Mouse (Mus musculus): ENCODE data around the gene AB124611. TPM values are rescaled to one million over a fixed set of nuclear protein-coding genes. Genes with fewer than 3 reads are reported as not detected.

AB124611 gene
- polyA plus RNA-seq, 1 experiment from 2014 or later, result 3.9 TPM

GRCm38 (mm10) chr9:21574012-21574801 lies 48.2 kb downstream of the AB124611 start:
- Histone ChIP-seq H3K4me3 (no peak overlapping the region), H3K4me1 (no peaks in the 10 kb centered on the region), H3K36me3 (peaks cover 86% of the 10 kb centered on the region), H3K9ac (no peak overlapping the region), H3K9me3 (no peaks in the 10 kb centered on the region), H3K27me3 (no peaks in the 10 kb centered on the region), H3K27ac (no peak overlapping the region), H3K4me2 (no peak overlapping the region)
- no peak for ATAC-seq (ENCODE audit: borderline replicate concordance, extremely low read depth, low FRiP score, low TSS enrichment)
- WGBS, result 91% methylated on average over 8 of the region's 8 CpGs

DNA sequence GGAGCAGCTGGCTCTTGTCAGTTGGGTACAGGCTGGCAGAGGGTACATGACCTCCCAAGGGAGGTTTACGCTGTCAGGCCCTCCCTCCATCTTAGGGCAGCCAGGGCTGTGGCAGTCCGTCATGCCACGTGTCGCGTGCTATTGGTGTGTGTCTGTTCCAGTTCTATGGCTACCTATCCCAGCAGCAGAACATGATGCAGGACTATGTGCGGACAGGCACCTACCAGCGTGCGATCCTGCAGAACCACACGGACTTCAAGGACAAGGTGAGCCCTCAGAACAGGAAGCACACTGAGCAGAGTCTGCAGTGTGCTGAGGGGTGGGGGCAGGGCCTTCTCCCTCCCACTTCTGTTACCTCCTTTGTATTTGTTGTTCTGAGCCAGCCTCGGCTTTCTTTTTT lies 49.3 kb downstream of the AB124611 start:
- Histone ChIP-seq H3K4me3 (no peak overlapping the region), H3K4me1 (no peaks in the 10 kb centered on the region), H3K27ac (no peak overlapping the region), H3K4me2 (no peak overlapping the region), H3K36me3 (peaks cover 86% of the 10 kb centered on the region), H3K9me3 (no peaks in the 10 kb centered on the region), H3K9ac (no peak overlapping the region), H3K27me3 (no peaks in the 10 kb centered on the region)
- 92% methylated on average over 10 of the region's 10 CpGs for WGBS
- ATAC-seq (ENCODE audit: borderline replicate concordance, extremely low read depth, low FRiP score, low TSS enrichment), result no peak

DNA sequence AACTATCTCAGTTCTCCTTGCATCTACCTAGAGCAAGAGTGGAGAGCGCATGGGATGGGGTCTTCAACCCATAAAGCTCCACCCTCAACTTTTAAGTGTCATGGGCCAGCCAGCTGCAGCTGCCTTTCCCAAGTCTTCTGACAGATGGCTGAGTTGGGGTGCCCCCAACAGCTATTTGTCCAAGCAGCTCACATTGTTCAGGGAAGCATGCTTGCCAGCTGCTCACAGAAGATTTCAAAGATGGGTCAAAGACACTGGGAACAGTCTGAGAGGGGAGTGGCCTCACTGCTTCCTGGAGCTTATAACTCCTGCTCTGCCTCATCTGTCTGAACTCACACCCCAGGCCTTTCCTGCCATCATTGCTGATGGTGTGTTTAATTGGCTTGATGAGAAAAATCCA lies 50.3 kb downstream of the AB124611 start:
- Histone ChIP-seq H3K36me3 (peaks cover 86% of the 10 kb centered on the region), H3K27me3 (no peaks in the 10 kb centered on the region), H3K4me2 (no peak overlapping the region), H3K4me1 (no peaks in the 10 kb centered on the region), H3K9ac (no peak overlapping the region), H3K27ac (no peak overlapping the region), H3K9me3 (no peaks in the 10 kb centered on the region), H3K4me3 (no peak overlapping the region)
- ATAC-seq (ENCODE audit: borderline replicate concordance, extremely low read depth, low FRiP score, low TSS enrichment), result no peak
- WGBS, result 95% methylated on average over 1 of the region's 1 CpGs

- H3K36me3 ChIP-seq, result peaks cover 89% of the 10 kb centered on the region
These were observed 52.2 kb downstream of the AB124611 start for GRCm38 (mm10) chr9:21578226-21578625.

GRCm38 (mm10) chr9:21585401-21585800 lies 59.4 kb downstream of the AB124611 start:
- no peaks in the 10 kb centered on the region for H3K27me3 ChIP-seq
- WGBS, result 78% methylated on average over 1 of the region's 1 CpGs
- no peak overlapping the region for H3K27ac ChIP-seq
- no peaks in the 10 kb centered on the region for H3K4me1 ChIP-seq
- no peak for ATAC-seq (ENCODE audit: borderline replicate concordance, extremely low read depth, low FRiP score, low TSS enrichment)
- no peak overlapping the region for H3K4me2 ChIP-seq
- H3K4me3 ChIP-seq, result no peak overlapping the region
- no peaks in the 10 kb centered on the region for H3K9me3 ChIP-seq
- H3K36me3 ChIP-seq, result peaks cover 96% of the 10 kb centered on the region
- H3K9ac ChIP-seq, result no peak overlapping the region

More at GRCm38 (mm10) chr9:21578226-21578625, 52.2 kb downstream of the AB124611 start:
- H3K4me1 ChIP-seq, result no peaks in the 10 kb centered on the region
- no peak overlapping the region for H3K27ac ChIP-seq
- no peak overlapping the region for H3K9ac ChIP-seq
- H3K9me3 ChIP-seq, result no peaks in the 10 kb centered on the region
- H3K4me2 ChIP-seq, result no peak overlapping the region
- H3K27me3 ChIP-seq, result no peaks in the 10 kb centered on the region
- H3K4me3 ChIP-seq, result no peak overlapping the region
- 73% methylated on average over 3 of the region's 3 CpGs for WGBS
- no peak for ATAC-seq (ENCODE audit: borderline replicate concordance, extremely low read depth, low FRiP score, low TSS enrichment)

- H3K9me3 ChIP-seq, result no peaks in the 10 kb centered on the region
- peaks cover 10% of the 10 kb centered on the region for H3K4me1 ChIP-seq
- no peaks in the 10 kb centered on the region for H3K27me3 ChIP-seq
- no peak overlapping the region for H3K27ac ChIP-seq
- no peak for ATAC-seq (ENCODE audit: borderline replicate concordance, extremely low read depth, low FRiP score, low TSS enrichment)
- H3K9ac ChIP-seq, result no peak overlapping the region
- peaks cover 72% of the 10 kb centered on the region for H3K36me3 ChIP-seq
- no peak overlapping the region for H3K4me2 ChIP-seq
- H3K4me3 ChIP-seq, result no peak overlapping the region
- WGBS, result 89% methylated on average over 21 of the region's 23 CpGs
These were observed 61.8 kb downstream of the AB124611 start for GRCm38 (mm10) chr9:21587678-21588349.

DNA sequence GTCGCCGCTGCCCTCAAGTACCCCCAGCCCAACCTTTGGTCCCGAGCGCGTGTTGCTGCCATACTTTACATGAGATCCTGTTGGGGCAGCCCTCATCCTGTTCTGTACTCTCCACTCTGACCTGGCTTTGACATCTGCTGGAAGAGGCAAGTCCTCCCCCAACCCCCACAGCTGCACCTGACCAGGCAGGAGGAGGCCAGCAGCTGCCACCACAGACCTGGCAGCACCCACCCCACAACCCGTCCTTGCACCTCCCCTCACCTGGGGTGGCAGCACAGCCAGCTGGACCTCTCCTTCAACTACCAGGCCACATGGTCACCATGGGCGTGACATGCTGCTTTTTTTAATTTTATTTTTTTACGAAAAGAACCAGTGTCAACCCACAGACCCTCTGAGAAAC lies 62.4 kb downstream of the AB124611 start:
- no peaks in the 10 kb centered on the region for H3K9me3 ChIP-seq
- H3K36me3 ChIP-seq, result peaks cover 67% of the 10 kb centered on the region
- no peak overlapping the region for H3K4me3 ChIP-seq
- WGBS, result 86% methylated on average over 8 of the region's 8 CpGs
- H3K27me3 ChIP-seq, result no peaks in the 10 kb centered on the region
- ATAC-seq (ENCODE audit: borderline replicate concordance, extremely low read depth, low FRiP score, low TSS enrichment), result no peak
- no peak overlapping the region for H3K27ac ChIP-seq
- no peak overlapping the region for H3K4me2 ChIP-seq
- H3K9ac ChIP-seq, result no peak overlapping the region
- H3K4me1 ChIP-seq, result peaks cover 10% of the 10 kb centered on the region

DNA sequence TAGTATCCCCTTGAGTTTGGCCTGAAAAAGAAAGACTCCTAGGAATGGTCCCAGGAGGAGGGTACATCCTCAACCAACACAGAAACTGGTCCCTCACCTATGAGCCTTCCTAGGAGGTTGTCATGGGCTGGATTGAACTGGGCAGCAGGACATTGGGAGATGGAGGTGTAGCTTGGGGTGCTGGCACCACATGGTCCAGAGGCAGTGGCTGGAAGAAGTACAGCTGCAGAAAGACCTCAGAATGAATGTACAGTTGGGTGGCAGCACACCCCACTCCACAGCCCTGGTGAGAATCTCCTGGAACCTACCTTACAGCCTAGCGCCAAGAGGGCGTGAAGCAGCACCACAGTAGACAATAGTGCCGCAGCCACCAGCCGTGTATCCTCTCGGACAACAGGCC lies 63.6 kb downstream of the AB124611 start:
- Histone ChIP-seq H3K9me3 (no peaks in the 10 kb centered on the region), H3K9ac (no peak overlapping the region), H3K27me3 (no peaks in the 10 kb centered on the region), H3K36me3 (peaks cover 56% of the 10 kb centered on the region), H3K4me1 (peaks cover 21% of the 10 kb centered on the region), H3K27ac (no peak overlapping the region), H3K4me2 (no peak overlapping the region), H3K4me3 (no peak overlapping the region)
- WGBS, result 92% methylated on average over 5 of the region's 5 CpGs
- ATAC-seq (ENCODE audit: borderline replicate concordance, extremely low read depth, low FRiP score, low TSS enrichment), result no peak

DNA sequence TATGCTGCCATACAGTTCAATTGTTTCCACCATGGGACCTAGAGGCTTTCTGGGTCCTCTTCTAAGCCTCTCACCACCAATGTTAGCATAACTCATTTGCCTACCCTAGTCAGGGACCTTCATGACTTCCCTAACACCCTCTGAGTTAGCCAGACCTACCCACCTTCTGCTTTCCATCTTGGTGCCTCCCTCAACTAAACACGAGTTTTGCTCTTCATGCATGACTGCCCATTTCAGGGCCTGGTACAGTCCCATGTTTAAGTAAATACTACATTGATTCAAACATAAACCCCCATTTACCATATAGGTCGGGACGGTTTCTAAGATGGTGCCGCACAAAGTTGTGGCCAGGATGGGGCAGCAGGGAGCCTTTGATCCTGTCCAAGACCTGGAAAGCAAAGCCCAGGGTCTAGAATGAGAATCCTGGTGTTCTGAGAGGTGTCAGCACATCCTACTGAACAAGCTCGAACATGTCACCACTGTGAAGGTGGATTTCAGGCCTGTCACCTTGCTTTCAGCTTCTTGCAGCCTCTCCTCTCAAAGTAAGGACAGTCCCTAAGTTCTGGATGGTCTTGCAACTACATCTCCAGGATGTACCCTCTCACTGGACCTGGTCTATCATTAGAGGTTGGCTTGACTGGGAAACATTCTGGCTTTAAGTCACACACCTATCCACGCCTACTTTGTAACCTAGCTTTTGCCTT lies 65.3 kb downstream of the AB124611 start:
- Histone ChIP-seq H3K9me3 (no peaks in the 10 kb centered on the region), H3K4me3 (no peak overlapping the region), H3K9ac (no peak overlapping the region), H3K4me1 (peaks cover 27% of the 10 kb centered on the region), H3K27ac (no peak overlapping the region), H3K27me3 (no peaks in the 10 kb centered on the region), H3K4me2 (peak overlapping the region; percentile 95; the same call in 1 of the 2 replicates), H3K36me3 (peaks cover 51% of the 10 kb centered on the region)
- 78% methylated on average over 6 of the region's 6 CpGs for WGBS
- ATAC-seq (ENCODE audit: borderline replicate concordance, extremely low read depth, low FRiP score, low TSS enrichment), result no peak

- H3K36me3 ChIP-seq, result peaks cover 44% of the 10 kb centered on the region
- H3K27ac ChIP-seq, result peak overlapping the region; percentile 49
- H3K9me3 ChIP-seq, result no peaks in the 10 kb centered on the region
- H3K27me3 ChIP-seq, result no peaks in the 10 kb centered on the region
- H3K4me1 ChIP-seq, result peaks cover 27% of the 10 kb centered on the region
- peak overlapping the region; percentile 86 for H3K9ac ChIP-seq
- WGBS, result 17% methylated on average over 17 of the region's 17 CpGs
- H3K4me2 ChIP-seq, result peak overlapping the region; percentile 95
- peak overlapping the region; percentile 82 for H3K4me3 ChIP-seq
- peak; percentile 46 for ATAC-seq (ENCODE audit: borderline replicate concordance, extremely low read depth, low FRiP score, low TSS enrichment)
These were observed 66.1 kb downstream of the AB124611 start for GRCm38 (mm10) chr9:21591831-21592702.

DNA sequence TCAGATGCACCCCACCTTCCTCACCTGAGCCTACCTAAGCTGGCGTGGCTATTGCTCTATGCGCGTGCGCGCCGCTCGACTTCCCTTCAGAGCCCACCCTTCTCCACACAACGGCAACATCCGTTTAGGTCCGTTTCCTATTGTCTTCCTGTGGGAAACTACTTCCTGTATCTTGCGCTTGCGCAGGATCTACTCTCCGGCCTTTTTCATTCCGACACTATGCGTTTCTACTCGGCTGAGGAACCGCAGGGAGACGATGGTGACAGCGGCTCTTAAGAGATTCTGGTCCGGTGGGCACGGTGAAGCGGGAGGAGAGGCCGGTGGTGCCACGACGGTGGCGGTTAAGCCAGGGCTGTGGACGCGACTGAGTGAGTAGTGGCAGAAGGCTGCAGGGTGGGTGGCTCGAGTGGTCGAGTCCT lies 66.7 kb downstream of the AB124611 start, which contains the start of the genes Timm29 and Yipf2:
TSS of gene Timm29 (plus strand) at position 20 of the 419 bp plus-strand sequence.
TSS of gene Yipf2 (minus strand) at position 126 of the 419 bp plus-strand sequence.
- peak within 1 kb of the TSS; percentile 82 for H3K4me3 ChIP-seq
- peaks cover 27% of the 10 kb centered on the region for H3K4me1 ChIP-seq
- H3K4me2 ChIP-seq, result peak within 1 kb of the TSS; percentile 95
- no peaks in the 10 kb centered on the region for H3K9me3 ChIP-seq
- H3K27me3 ChIP-seq, result no peaks in the 10 kb centered on the region
- WGBS, result 0% methylated on average over 30 of the region's 30 CpGs
- peak; percentile 90 for ATAC-seq (ENCODE audit: borderline replicate concordance, extremely low read depth, low FRiP score, low TSS enrichment)
- H3K36me3 ChIP-seq, result peaks cover 38% of the 10 kb centered on the region
- H3K9ac ChIP-seq, result peak within 1 kb of the TSS; percentile 86
- peak within 1 kb of the TSS; percentile 81 for H3K27ac ChIP-seq
